Mouse (Mus musculus) kidney, adult 10 weeks (tissue): ENCODE data around the gene Xlr4a. TPM values are rescaled to one million over a fixed set of nuclear protein-coding genes. Genes with fewer than 3 reads are reported as not detected.

Experiments used
- polyA plus RNA-seq: library from polyadenylated mRNA; stranded (reverse); fragments of 350-450 nt; fragmentation: Illumina TruSeq; extraction: RNeasy Lipid Tissue Mini Kit (QIAGEN cat#74804); gene quantifications from one replicate; pipeline ENCODE4 v1.2.3, GENCODE M21; 2014; ENCODE audit warnings: low read depth, low replicate concordance

Xlr4a gene
- not detected for polyA plus RNA-seq

DNA sequence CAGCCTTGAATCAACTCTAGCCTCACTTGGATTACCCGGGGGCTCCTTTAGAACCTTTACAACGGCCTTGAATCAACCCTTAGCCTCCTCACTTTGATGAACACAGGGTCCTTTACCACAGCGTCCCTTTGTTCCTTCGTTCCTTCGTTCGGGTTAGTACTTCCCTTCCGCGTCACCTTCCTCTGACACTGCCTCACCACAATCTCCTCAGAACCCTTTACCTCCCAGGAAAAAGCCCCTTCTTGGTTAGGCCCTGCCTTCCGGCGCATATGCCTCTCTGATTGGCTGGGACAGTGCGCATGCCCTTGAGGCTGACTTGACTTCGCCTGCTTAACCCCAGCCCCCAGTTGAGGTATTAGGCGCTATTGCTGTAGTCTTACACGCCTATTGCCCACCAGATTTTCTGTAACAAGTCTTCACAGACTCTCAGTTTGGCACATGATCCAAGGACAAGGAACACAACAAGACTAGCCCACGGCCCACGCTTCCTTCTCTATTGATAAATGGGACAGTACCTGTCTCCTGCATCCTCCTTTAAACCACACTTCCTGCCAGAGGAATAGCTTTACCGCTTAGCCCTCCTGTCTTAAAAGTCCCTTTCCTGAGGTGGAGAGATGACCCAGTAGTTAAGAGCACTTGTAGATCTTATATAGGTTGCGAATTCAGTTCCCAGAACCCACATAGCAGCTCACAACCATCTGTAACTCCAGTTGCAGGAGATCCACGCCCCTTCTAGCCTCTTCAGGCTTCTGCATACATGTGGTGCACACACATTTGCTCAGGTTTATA is at the start of gene Xlr4a:
TSS of gene Xlr4a (minus strand) at position 212 of the 789 bp plus-strand sequence.

DNA sequence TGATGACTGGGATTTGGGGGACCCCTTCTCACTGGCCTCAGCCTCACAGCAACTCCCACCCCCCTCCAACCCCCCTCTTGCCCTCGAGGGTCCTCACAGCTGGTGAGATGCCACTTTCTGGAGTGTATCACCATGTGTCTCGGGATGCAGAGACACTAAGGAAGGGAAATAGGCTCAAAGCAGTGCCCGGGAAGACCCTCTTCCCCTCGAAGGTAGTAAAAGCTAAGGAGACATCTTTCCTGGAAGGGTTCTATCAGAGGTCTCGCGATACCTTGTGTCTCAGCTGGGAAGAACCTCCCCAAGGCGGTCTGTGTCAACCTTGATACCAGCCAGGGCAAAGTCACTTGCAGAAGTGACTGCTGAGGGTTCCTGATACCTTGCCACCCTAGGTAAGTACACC is 34.5 kb upstream of the Xlr4a start, which contains the start of gene Gm14685:
TSS of gene Gm14685 (plus strand) at position 301 of the 400 bp plus-strand sequence.

DNA sequence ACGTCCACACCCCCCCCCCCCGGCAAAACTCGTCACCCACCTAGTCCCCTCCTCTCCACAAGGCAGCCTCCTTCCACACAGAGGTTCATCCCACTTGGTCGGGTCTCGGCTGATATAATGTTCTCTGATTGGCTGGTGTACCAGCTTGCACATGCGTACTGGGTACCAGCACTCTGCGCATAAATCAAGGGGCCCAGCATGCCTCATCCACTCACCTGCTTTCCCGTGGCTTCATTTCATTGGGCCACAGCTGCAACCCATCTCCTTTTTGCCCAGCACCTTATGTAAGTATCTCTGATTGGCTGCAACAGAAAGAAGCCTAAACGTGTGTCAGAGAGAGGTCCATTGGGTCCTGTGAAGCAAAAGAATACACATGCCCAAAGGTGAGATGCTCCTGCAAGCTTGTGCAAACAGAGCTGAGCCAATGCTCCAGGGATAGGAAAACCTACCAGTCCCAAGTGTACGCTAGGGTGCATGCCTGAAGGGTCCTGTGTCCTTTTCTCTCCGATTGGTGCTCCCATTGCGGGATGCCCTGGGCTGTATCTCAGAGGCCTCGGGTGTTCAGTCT is 14.7 kb upstream of the Xlr4a start, which contains the start of gene Xlr3a:
TSS of gene Xlr3a (minus strand) at position 155 of the 568 bp plus-strand sequence.

DNA sequence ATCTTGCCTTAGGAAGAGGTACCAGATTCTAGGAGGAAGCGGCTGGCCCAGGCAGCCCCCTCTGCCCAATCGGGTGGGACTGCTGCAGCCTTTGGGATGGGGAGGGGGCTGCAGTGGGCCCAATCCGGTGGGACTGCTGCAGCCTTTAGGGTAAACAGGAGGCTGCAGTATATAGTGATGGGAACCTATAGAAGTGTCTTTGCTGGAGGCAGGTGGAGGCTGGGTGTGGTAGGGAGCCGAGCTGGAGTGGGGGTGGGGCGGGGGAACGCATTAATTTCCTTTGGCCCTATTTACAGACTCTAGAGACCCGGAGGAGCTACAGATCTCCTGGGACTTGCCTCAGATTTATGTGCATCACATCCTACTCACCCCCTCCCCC is 17.9 kb downstream of the Xlr4a start, which contains the start of gene Pnma3:
TSS of gene Pnma3 (plus strand) at position 373 of the 379 bp plus-strand sequence.

DNA sequence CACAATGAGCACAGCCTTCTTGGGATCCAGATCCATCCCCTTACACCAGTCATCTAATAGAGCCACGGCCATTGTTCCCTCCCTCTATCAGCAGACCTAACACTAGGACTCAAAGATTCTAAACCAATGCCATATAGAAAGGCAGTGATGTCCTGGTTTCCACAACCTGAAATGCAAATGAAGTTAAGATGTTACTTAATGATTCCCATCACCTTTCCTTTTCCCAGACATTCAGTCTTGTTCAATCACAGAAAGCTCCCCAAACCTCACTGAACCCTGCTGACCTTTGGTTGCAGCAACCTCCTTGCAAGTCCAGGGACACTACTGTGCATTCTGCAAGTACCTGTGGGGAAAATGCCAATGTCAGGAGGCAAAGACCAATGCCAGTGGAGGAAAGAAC is 45.3 kb downstream of the Xlr4a start, which contains the start of gene Pnma5:
TSS of gene Pnma5 (minus strand) at position 101 of the 400 bp plus-strand sequence.

Other genes with a start within 250 kb of the Xlr4a start
- 258 TPM for gene Cetn2, start 164.1 kb downstream of the Xlr4a start, polyA plus RNA-seq
- 77.1 TPM for gene Nsdhl, start 163.9 kb downstream of the Xlr4a start, polyA plus RNA-seq
- 23.9 TPM for gene Zfp185, start 95.1 kb downstream of the Xlr4a start, polyA plus RNA-seq
- not detected for gene Pnma5, start 45.4 kb downstream of the Xlr4a start, polyA plus RNA-seq
- gene Pnma3, start 17.7 kb downstream of the Xlr4a start, polyA plus RNA-seq, result not detected
- 5.1 TPM for gene Xlr3a, start 14.6 kb upstream of the Xlr4a start, polyA plus RNA-seq
- gene Gm14685, start 34.6 kb upstream of the Xlr4a start, polyA plus RNA-seq, result not detected
- 1.0 TPM for gene Xlr5b, start 66.3 kb upstream of the Xlr4a start, polyA plus RNA-seq
- not detected for gene DXBay18, start 67.0 kb upstream of the Xlr4a start, polyA plus RNA-seq
- gene Spin2d, start 94.5 kb upstream of the Xlr4a start, polyA plus RNA-seq, result not detected
- gene Xlr3b, start 109.7 kb upstream of the Xlr4a start, polyA plus RNA-seq, result 5.6 TPM
- gene Xlr4b, start 131.9 kb upstream of the Xlr4a start, polyA plus RNA-seq, result 0.69 TPM
- 8.4 TPM for gene F8a, start 145.8 kb upstream of the Xlr4a start, polyA plus RNA-seq
- gene Xlr4c, start 160.7 kb upstream of the Xlr4a start, polyA plus RNA-seq, result 0.93 TPM
- gene Xlr3c, start 182.9 kb upstream of the Xlr4a start, polyA plus RNA-seq, result not detected
- gene Xlr5a, start 210.5 kb upstream of the Xlr4a start, polyA plus RNA-seq, result 0.65 TPM
- gene Xlr5c, start 210.5 kb upstream of the Xlr4a start, polyA plus RNA-seq, result 0.49 TPM